Mouse (Mus musculus) retina, postnatal 7 days (tissue): Measurements from ENCODE around the gene Cwc25.
"Not testable (repeated sequence)": the region's sequence is repeated elsewhere in the genome, so short reads cannot be mapped to it uniquely, and the experiment has no call there.

Experiments used
- DNase-seq: peaks from one replicate; pipeline ENCODE4 v3.0.0-alpha.2; 2012; ENCODE audit warnings: low read depth, low spot score

Gene Cwc25

DNA sequence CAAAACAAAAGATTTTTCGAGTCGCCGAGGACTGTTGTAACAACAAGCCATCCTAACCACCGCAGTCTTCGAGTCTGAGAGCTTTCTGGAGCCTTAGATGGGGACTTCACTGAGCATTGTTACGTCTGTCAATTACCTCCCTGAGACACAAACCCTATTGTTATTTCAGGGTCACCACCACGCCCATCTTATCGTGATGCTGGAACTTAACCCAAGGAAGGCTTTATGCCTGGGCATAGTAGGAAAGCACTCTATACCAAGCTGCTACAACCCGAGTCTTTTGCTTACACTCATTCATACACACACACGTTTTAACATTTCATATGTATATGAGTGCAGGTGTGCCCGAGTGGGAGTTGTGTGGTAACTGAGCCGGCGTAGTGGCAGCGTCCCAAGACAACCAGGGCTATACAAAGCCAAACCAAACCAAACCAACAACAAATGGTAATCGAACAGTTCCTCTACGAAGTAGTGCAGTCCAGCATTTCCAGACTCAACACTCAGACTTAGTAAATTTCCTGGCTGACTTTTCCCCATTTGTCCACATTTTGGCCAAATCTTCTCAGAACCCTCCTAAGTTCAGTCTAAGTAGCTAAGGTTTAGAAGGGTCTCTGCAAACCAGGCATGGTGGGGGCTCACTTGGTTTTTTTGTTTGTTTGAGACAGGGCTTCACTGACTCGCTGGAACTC, 9.6 kb upstream of the Cwc25 start, which contains the start of gene 1700001P01Rik:
Gene 1700001P01Rik (minus strand): TSS at position 111 of the 689 bp plus-strand sequence.
- no peak for DNase-seq

DNA sequence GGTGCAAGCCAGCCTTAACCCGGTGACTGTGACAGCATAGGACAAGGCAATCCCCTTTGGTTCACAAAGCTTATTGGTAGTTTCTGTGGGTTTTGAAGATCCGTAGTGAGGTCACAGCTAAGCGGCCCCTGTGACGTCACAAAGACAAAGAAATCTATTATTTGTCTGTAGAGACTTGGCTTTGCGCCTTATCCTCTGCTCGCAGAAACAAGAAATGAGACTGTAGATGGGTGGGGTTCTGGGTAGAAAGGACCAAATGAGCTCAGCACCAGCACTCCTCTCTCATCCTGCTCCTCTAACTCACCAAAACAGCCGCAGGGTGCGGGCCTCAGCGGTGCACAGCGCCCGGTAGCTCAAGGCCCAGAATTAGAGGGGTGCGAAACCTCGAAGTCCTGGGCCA, 8.8 kb upstream of the Cwc25 start:
- DNase-seq, result no peak

DNA sequence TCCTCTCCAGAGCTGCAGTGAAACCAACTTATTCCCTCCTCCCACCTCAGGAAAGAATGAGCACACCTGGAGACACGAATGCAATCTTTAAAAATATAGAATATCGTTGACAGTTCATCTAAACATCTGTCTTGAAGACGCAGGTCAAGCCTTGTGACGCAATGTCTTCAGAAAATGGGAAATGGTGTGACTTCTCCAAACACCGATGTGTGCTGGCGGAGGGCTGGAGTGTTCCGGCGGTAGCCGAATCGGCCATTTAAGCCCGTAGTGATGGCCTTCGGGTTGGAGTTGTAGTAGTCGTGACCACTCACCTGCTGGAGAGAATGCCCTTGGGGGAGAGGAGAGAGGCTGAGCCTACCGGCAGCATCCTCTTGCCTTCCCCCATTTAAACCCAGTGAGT, 5.1 kb upstream of the Cwc25 start:
- no peak for DNase-seq

DNA sequence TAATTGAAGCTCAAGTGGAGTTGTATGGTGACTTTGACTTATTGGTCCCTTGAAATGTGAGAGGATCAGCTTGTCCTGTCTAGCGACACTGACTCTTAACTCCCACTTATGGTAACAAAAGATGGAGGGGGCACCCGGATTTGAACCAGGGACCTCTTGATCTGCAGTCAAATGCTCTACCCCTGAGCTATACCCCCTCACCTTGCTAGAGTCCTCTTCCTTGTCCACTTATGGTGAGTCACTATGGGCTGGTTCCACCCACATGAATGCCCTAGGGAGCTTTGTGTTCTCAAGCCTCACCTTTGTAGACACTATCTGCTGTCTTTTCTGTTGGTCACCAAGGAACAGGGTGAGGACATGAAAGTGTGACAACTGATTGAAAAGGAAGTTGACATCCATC, 3.3 kb upstream of the Cwc25 start:
- no peak for DNase-seq

DNA sequence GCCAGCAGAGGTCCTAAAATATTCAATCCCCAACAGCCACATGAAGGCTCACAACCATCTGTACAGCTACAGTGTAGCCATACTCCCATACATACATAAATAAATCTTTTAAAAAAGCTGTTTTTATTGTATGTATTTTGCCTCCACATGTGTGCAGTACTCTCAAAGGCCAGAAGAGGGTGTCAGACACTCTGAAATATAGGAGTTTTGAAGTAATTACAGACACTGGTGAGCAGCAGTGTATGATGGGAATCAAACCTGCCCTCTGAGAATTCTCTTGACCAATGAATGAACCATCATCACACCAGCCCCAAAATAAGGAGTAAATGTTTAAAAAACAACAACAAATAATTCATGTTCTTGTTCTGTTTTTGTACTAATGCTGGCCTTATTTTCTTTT, 4.7 kb downstream of the Cwc25 start:
- DNase-seq, result no peak

DNA sequence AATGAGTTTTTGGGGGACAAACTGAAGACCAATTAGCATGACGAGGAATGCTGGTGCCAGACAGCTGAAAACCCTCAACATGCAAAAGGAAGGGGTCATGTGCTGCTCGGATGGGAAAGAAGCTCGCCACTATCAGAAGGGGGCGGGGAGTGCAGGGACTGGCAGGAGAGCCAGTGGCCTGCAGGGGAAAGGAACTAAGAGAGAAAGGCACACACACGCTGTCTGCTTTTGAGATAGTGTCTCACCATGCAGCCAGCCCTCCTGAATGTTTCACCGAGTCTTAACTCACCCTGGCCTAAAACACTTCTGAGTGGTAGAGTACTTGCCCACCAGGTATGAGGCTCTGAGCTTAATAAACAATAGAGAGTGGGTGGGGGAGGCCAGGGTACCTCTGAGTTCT, 7.4 kb downstream of the Cwc25 start:
- DNase-seq, result no peak

DNA sequence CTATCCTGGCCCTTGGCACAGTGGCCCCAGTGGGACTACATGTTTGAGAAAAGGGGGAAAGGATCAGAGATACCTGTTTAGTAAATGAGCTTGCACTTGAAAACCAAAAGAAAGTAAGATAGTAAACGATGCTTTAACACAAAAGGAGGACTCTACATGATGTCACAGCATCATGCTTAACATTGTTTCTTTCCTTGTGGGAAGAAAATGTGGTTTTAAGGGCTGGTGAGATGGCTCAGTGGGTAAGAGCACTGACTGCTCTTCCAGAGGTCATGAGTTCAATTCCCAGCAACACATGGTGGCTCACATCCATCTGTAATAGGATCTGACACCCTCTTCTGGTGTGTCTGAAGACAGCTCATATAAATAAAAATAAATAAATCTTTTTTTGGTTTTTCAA, 8.2 kb downstream of the Cwc25 start:
- no peak for DNase-seq

DNA sequence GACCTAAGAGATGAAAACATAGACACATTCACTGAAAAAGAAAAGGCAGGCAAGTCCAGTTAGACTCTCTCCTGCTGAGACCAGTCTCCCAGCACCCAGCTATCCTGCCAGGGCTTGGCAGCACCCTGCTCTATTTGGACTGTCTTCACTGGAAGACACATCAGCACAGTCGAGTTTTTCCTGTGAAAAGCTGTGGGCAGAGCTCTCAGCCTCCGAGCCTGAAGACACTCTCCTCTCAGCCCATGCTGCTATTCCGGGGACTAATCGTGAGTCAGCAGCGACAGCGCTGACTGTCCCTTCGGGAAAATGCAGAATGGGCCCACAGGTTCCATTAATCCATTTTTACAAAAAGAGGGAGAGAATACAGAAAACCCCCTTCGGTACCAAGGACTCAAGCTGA, 13.1 kb downstream of the Cwc25 start:
- DNase-seq, result no peak

DNA sequence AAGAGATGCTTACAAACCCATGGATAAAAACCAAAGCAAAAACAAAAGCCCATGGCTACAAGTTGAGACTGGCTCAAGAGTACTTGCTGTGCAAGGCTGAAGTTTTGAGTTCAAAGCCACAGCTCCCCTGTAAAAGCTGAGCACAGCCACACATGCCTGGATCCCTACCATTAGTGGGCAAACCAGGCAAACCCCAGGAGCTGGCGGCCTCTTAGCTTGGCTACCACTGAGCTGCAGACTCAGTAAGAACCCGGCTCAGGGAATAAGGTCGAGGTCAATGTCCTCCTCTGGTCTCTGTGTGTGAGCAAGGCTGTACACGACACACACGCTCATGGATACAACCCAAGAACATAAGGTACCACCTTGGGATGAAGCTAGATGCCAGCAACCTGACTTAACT, 17.9 kb downstream of the Cwc25 start:
- no peak for DNase-seq

DNA sequence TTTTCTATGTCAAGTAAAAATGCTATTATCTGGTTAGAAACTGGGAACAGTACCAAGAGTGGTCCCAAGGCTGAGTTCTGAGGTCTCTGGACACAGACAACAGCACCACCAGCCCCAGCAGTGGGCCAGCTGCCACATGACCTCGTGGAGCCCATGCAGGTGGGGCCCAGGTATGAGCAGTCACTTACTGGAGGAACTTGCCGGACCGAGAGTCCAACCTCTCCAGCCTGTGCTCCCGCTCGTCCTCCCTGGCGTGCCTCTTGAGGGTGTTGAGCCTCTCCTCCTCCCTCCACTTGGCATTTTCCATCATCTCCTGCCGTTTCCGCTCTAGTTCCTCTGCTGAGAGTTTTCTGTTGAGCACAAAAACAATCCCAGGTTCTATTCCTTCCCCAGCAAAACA, 18.6 kb downstream of the Cwc25 start:
- DNase-seq, result no peak

DNA sequence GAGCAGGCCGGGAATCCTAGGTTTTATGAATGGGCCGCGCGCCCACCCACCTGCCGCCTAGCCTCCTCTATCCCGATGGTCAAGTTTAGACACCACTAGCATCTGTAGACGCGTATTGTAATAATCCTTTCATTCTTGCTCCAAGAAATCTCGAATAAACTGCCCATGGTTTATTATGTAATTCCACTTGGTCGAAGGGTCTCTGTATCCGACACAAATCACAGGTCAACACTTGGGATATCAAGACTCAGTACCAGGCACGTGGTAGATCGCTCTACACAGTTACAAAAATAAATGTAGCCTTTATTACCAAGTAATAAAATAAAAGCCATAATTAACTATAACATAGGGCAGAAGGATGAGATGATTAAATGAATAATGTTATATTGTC, 21.0 kb downstream of the Cwc25 start:
- no peak for DNase-seq

DNA sequence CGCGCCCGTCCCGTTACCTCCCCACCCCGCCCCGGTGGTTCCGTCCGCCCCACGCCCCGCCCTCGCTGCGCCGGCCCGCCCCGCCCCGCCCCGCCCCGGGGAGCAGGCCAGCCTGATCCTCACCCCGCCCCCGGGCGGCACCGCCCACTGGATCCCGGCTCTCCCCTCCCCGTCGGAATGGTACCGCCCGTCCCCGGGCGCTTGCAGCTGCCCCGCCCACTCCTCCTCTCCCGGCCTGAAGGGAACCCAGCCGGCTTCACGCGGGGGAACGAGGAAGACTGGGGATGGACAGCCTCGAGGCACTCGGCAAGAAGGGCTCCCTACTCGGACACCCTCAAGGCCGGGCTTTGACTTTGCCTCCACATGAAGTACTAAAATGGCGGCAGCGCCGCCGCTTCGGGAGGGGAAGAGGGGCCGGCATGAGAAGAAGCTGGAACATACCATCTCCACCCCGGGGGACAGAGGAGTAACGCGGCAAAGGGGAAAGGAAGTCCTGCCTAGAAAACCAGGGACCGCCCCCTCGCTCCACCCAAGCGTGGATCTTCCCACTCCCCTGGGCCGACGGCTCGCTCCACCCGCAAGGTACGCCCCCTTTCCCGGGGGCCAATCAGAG, 21.5 kb downstream of the Cwc25 start:
- DNase-seq, result peak; percentile 98

DNA sequence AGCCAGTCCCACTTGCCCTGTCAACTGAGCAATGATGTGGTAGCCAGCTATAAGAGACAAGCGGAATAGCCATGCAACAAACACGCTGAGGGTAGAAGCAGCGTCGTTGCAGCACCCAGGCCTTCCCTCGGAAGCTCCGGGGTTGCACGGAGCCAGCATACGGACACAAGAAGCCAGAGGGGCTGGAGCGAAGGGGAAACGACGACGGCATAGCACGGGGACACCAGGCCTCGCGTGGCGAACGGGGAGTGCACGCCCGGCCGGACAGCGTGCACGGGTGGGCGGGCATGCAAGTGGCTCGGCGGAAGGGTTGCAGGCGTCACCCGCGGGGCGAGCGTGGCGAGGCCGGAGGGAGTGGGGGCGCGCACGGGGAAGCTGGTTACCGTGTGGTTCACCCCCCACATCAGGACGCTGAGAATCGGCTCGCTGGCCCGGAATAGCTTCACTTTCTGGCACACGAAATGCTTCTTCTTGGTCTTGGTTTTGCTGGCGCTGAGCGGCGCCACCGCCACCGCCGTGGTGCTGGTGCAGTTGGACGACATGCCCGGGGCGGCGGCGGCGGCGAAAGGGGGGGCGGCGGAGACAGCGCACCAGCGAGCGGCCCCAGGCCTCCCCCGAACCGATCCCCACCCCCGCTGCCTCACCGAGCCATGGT, 22.2 kb downstream of the Cwc25 start, which contains the start of gene Pip4k2b:
Gene Pip4k2b (minus strand): TSS at position 642 of the 655 bp plus-strand sequence.
- no peak for DNase-seq

DNA sequence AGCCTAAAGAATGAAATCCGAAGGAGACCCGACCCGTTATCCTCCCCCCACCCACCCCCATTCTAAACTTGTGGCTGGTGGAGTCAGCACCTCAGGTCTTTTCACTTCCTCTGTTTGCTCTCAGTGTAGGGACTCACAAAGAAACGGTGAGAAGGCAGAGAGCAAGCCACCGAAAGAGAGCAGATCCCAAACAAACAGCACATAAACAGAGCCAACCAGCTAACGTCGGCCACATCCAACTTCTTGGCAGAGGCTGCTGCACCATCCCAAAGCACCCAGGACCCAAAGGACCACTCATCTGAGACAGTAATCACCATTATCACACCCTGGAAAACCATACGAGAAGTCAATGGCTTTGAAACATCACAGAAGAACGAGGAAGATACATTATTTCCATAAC, 22.9 kb downstream of the Cwc25 start:
- no peak for DNase-seq

DNA sequence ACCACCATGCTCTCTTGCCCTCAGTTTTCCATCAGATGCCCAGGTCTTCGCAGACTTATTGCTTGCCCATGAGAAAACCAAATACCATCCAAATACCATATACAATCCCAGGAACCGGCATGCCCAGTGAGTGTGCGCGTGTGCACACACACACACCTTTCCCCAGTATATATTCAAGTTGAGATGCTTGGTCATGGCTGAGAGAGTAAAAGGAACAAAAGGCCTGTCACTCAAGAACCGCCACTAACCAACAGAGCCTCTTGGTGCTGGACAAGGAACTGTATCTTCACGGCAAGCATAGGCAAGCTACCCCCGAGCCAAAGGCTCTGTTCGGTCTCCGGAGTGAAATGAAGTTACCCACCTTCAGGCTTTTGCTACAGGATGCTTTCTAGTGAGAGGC, 23.8 kb downstream of the Cwc25 start:
- DNase-seq, result no peak

DNA sequence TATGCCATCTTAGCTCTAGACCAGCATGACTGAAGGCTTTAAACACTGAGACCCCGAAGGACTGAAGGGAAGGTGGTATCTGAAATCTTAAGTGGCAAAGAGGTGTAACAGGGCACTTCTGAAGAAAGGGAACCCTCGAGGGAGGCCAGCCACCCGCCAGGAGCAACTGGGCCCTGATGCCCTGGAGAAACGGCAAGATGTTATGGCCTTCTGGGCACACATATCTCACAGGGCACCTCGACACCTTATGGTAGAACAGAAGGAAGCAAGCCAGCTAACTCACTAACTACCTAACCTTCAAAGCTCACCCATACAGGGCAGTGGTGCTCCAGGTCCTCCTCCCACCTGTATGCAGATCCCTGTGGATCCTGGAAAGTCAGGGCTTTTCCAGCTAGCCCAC, 24.2 kb downstream of the Cwc25 start:
- no peak for DNase-seq

DNA sequence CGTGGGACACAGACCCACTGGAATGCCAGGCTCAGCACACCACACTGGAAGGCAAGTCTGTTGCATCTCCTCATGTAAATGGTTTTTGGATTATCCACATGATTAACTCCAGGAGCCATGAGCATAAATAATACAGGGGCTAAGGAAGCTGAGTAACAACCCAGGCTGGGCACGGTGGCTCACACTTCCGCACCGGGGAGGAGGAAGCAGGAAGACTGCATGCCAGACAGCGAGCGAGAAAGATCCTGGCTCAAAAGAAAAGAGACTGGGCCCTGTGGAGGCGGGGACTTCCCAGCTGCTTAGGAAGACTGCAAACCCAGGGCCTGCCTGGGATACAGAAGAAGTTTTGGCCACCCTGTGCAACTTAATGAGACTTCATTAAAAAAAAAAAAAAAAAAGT, 26.2 kb downstream of the Cwc25 start:
- no peak for DNase-seq

DNA sequence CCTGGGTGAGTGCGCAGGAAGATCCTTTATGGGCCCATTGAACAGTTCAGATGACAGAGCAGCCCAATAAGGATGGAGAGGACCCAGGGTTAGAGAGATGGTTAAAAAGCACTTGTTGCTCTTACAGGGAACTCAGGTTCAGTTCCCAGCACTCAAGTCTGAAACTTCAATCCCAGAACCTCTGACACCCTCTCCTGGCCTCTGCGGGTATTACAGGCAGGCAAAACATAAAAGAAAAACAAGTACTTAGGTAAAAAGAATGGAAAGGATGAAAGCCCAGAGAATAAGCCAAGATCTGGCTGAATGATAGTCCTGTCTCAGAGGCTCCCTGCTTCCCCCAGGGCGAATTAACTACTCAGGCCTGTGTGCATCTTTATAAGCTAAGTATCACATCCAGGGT, 27.2 kb downstream of the Cwc25 start:
- DNase-seq, result no peak

DNA sequence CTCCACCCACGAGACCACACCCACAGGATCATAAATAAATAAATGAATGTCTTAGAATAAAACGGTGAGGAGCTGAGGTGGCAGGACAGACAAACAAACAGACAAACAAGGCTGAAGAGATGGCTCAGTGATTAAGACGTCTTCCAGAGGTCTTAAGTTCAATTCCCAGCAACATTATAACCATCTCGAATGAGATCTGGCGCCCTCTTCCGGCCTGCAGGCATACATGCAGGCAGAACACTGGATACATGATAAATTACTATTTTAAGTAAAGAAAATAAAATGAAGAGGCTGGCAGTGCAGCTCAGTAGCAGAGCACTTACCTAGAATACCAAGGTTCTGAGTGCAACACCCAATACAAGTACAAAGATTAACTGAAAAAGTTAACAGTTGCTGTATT, 27.7 kb downstream of the Cwc25 start:
- DNase-seq, result no peak

DNA sequence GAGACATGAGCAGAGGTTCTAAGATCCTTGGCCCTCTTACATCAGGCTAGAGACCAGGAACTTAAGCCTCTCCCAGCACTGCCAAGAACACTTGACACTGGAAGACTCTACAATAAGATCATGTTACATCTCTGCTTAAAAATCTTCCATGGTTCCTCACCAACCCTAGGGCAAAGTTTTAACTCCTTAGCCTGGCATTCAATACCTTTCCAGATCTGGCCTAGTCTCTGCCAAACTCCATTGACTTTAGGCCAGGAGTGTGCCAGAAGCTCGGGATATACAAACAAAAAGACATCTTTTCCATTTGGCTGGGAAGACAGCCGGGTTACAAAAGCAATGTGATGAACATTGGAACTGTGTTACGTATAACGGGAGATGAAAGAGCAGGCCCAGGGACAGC, 28.8 kb downstream of the Cwc25 start:
- no peak for DNase-seq

DNA sequence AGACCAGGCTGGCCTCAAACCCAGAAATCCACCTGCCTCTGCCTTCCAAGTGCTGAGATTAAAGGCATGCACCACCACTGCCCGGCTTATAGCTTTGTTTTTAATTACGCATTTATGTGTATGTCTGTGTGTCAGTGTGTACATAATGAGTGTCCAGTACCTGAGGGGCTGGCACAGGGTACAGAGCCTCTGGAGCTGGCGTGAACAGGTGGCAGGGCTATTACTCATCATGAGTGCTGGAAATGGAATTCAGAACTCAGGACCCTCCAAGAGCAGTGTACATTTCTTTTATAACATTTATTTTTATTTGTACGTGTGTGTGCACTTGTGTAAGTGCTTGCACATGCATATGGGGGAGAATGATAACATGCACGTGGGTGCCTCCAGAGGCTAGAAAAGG, 29.7 kb downstream of the Cwc25 start:
- no peak for DNase-seq

DNA sequence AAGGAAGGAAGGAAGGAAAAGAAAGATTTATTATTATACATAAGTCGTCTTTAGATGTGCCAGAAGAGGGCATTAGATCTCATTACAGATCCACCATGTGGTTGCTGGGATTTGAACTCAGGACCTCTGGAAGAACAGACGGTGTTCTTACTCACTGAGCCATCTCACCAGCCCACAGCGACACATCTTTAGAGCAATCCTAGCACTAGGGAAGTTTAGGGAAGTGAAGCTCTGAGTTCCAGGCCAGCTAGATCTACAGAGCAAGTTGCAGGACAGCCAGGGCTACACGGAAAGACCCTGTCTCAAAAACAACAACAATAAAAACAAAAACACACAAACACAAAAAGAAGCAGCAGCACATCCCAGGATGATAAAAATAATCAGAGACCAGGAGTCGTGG, 31.5 kb downstream of the Cwc25 start:
- not testable (repeated sequence) for DNase-seq

DNA sequence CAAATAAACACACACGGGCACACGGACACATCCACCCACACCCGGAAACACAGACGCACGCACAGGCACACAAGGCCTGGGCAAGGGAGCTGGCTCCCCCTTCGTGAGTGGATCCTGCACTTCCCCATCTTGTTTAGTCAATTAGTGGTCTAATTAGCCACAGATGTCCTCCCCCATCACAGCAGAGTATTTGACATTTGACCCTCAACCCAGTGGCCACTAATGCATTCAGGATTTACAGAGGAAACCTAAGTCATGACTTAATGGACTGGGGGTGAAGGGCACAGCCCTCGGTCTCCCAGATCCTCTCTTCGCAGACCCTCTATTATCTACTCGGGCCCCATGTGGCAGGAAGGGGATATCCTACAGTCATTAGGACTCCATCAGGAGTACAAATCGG, 32.7 kb downstream of the Cwc25 start:
- no peak for DNase-seq
